Mouse (Mus musculus): ENCODE measurements at regions not wholly inside any gene's neighbourhood (a gene's known extent, or its start where the extent isn't known, plus 50 kb on each side); places are given as distances from the start of the nearest gene placed in this dataset.

DNA sequence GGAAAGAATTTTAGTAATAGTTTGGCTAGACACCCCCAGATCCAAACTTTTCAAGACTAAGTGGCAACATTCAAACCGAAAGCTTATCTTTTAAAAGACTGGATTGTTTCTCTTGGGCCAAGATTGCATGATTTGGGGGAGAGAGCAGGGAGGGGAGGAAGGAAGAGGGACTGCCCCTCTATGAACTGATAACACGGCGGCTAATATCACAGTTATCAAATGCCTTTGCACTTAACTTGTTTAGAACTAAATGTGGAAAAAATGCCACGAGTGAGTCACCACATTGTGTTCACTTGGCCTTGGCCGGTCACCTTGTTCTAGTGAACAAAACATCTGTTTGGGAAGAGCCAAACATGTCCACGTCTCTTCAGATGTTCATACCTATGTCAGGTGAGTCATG is 92.3 kb downstream of the Tes start:
- H3K27me3 ChIP-seq = no peaks in the 10 kb centered on the region
- WGBS = 93% methylated on average over 6 of the region's 6 CpGs
- H3K9me3 ChIP-seq = no peaks in the 10 kb centered on the region
- H3K4me1 ChIP-seq = no peaks in the 10 kb centered on the region
- no peak overlapping the region for H3K27ac ChIP-seq (replicated peaks)
- no peaks in the 10 kb centered on the region for H3K36me3 ChIP-seq
- no peak overlapping the region for H3K4me2 ChIP-seq (replicated peaks)
- H3K4me3 ChIP-seq = no peak overlapping the region
- no peak overlapping the region for H3K9ac ChIP-seq (replicated peaks)
- ATAC-seq (replicated peaks) = no peak

- no peaks in the 10 kb centered on the region for H3K27me3 ChIP-seq
- no peak overlapping the region for H3K9ac ChIP-seq (replicated peaks)
- H3K27ac ChIP-seq (replicated peaks) = peak overlapping the region; percentile 64
- ATAC-seq (replicated peaks) = peak; percentile 77
- H3K9me3 ChIP-seq = no peaks in the 10 kb centered on the region
- H3K4me1 ChIP-seq = peaks cover 27% of the 10 kb centered on the region
- peak overlapping the region; percentile 34 for H3K4me2 ChIP-seq (replicated peaks)
- H3K36me3 ChIP-seq = no peaks in the 10 kb centered on the region
- 27% methylated on average over 18 of the region's 18 CpGs for WGBS
- no peak overlapping the region for H3K4me3 ChIP-seq
Measured at GRCm38 (mm10) chr6:17169971-17170781, 105.2 kb downstream of the Tes start.

GRCm38 (mm10) chr6:17170782-17171272 is 105.9 kb downstream of the Tes start:
- H3K36me3 ChIP-seq = no peaks in the 10 kb centered on the region
- H3K27ac ChIP-seq (replicated peaks) = peak overlapping the region; percentile 64
- H3K4me3 ChIP-seq = no peak overlapping the region
- peaks cover 27% of the 10 kb centered on the region for H3K4me1 ChIP-seq
- ATAC-seq (replicated peaks) = peak; percentile 15
- H3K27me3 ChIP-seq = no peaks in the 10 kb centered on the region
- H3K9me3 ChIP-seq = no peaks in the 10 kb centered on the region
- H3K4me2 ChIP-seq (replicated peaks) = peak overlapping the region; percentile 34
- H3K9ac ChIP-seq (replicated peaks) = 0 out of 2 replicates have a peak overlapping the region, but pooled peaks have one; percentile 2
- WGBS = 19% methylated on average over 7 of the region's 7 CpGs

- 0 out of 2 replicates have a peak overlapping the region, but pooled peaks have one; percentile 2 for H3K9ac ChIP-seq (replicated peaks)
Measured at GRCm38 (mm10) chr6:17171273-17172011, 106.5 kb downstream of the Tes start.

GRCm38 (mm10) chr6:17172050-17172449 is 107.1 kb downstream of the Tes start:
- H3K4me1 ChIP-seq = peaks cover 27% of the 10 kb centered on the region
- H3K4me2 ChIP-seq (replicated peaks) = no peak overlapping the region
- H3K36me3 ChIP-seq = no peaks in the 10 kb centered on the region
- no peak for ATAC-seq (replicated peaks)
- H3K4me3 ChIP-seq = no peak overlapping the region
- no peaks in the 10 kb centered on the region for H3K9me3 ChIP-seq
- no peaks in the 10 kb centered on the region for H3K27me3 ChIP-seq
- H3K9ac ChIP-seq (replicated peaks) = no peak overlapping the region
- WGBS = 17% methylated on average over 1 of the region's 1 CpGs
- H3K27ac ChIP-seq (replicated peaks) = peak overlapping the region; percentile 64

More at GRCm38 (mm10) chr6:17171273-17172011, 106.5 kb downstream of the Tes start:
- WGBS = 5% methylated on average over 17 of the region's 17 CpGs
- peak; percentile 84 for ATAC-seq (replicated peaks)
- H3K36me3 ChIP-seq = no peaks in the 10 kb centered on the region
- H3K27me3 ChIP-seq = no peaks in the 10 kb centered on the region
- H3K4me2 ChIP-seq (replicated peaks) = peak overlapping the region; percentile 34
- peak overlapping the region; percentile 64 for H3K27ac ChIP-seq (replicated peaks)
- no peak overlapping the region for H3K4me3 ChIP-seq
- H3K9me3 ChIP-seq = no peaks in the 10 kb centered on the region
- peaks cover 27% of the 10 kb centered on the region for H3K4me1 ChIP-seq

- Histone ChIP-seq H3K9me3 (no peaks in the 10 kb centered on the region), H3K36me3 (no peaks in the 10 kb centered on the region), H3K9ac (replicated peaks) (no peak overlapping the region), H3K27me3 (no peaks in the 10 kb centered on the region), H3K4me1 (0 out of 2 replicates have a peak, but pooled peaks cover under 1% of the 10 kb centered on the region), H3K4me3 (no peak overlapping the region), H3K4me2 (replicated peaks) (no peak overlapping the region), H3K27ac (replicated peaks) (no peak overlapping the region)
- 70% methylated on average over 7 of the region's 7 CpGs for WGBS
- no peak for ATAC-seq (replicated peaks)
Measured at GRCm38 (mm10) chr6:17177153-17177552, 103.8 kb upstream of the Cav2 start.

- Histone ChIP-seq H3K4me3 (no peak overlapping the region), H3K4me2 (replicated peaks) (no peak overlapping the region), H3K9ac (replicated peaks) (no peak overlapping the region), H3K27me3 (no peaks in the 10 kb centered on the region), H3K9me3 (no peaks in the 10 kb centered on the region), H3K4me1 (no peaks in the 10 kb centered on the region), H3K27ac (replicated peaks) (no peak overlapping the region), H3K36me3 (no peaks in the 10 kb centered on the region)
- ATAC-seq (replicated peaks) = no peak
- WGBS = 70% methylated on average over 1 of the region's 1 CpGs
Measured at GRCm38 (mm10) chr6:17179476-17179875, 101.5 kb upstream of the Cav2 start.

- peak; percentile 77 for ATAC-seq (replicated peaks)
- no peaks in the 10 kb centered on the region for H3K27me3 ChIP-seq
- 17% methylated on average over 5 of the region's 5 CpGs for WGBS
- H3K9ac ChIP-seq (replicated peaks) = no peak overlapping the region
- H3K9me3 ChIP-seq = no peaks in the 10 kb centered on the region
- H3K4me3 ChIP-seq = no peak overlapping the region
- H3K4me2 ChIP-seq (replicated peaks) = no peak overlapping the region
- H3K4me1 ChIP-seq = peaks cover 17% of the 10 kb centered on the region
- no peaks in the 10 kb centered on the region for H3K36me3 ChIP-seq
- peak overlapping the region; percentile 11; the same call in 1 of the 2 replicates for H3K27ac ChIP-seq (replicated peaks)
Measured at GRCm38 (mm10) chr6:17186604-17187003, 94.4 kb upstream of the Cav2 start.

DNA sequence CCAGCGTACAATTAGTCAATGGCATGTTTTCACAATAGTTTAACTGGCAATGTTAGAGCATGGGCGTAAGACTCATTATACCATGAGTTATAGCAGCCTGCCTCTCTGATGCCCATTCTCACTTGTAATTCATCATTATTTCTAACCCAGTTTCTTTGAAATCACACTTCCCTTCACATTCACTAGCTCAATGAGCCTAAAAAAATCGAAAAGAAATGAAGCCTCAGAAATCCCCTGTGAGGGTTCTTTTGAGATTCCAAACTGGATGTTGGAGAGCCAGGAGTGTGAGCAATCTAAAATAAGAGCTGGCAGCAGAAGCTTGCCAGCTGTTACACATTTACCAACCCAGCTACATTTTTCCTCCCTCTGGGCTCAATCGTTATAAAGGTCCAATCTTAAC is 93.9 kb upstream of the Cav2 start:
- H3K9me3 ChIP-seq = no peaks in the 10 kb centered on the region
- H3K36me3 ChIP-seq = no peaks in the 10 kb centered on the region
- 10% methylated on average over 4 of the region's 4 CpGs for WGBS
- H3K27ac ChIP-seq (replicated peaks) = peak overlapping the region; percentile 43
- no peaks in the 10 kb centered on the region for H3K27me3 ChIP-seq
- H3K9ac ChIP-seq (replicated peaks) = no peak overlapping the region
- no peak overlapping the region for H3K4me3 ChIP-seq
- H3K4me2 ChIP-seq (replicated peaks) = no peak overlapping the region
- H3K4me1 ChIP-seq = peaks cover 17% of the 10 kb centered on the region
- peak; percentile 94 for ATAC-seq (replicated peaks)

DNA sequence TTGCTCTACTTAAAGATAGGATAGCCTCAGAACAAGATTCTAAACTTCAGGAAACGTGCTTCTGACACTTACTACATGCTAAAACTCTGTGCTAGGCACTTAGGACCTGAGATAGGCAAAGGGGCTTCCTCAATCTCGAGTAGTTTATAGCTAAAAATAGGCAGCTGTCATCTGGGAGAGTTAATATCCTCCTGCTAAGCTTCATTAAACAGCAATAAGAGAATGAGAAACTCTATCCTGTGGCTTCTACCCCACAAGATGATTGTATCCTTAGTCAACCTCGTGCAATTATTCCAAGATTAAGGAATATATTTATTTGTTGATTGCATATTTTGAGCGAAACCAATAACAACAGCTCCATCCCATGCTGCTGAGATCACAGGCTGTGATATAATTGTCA is 85.4 kb upstream of the Cav2 start:
- Histone ChIP-seq H3K36me3 (no peaks in the 10 kb centered on the region), H3K9me3 (no peaks in the 10 kb centered on the region), H3K9ac (replicated peaks) (no peak overlapping the region), H3K4me3 (no peak overlapping the region), H3K27me3 (no peaks in the 10 kb centered on the region), H3K4me1 (0 out of 2 replicates have a peak, but pooled peaks cover 2% of the 10 kb centered on the region), H3K4me2 (replicated peaks) (no peak overlapping the region), H3K27ac (replicated peaks) (no peak overlapping the region)
- 53% methylated on average over 4 of the region's 4 CpGs for WGBS
- ATAC-seq (replicated peaks) = no peak

DNA sequence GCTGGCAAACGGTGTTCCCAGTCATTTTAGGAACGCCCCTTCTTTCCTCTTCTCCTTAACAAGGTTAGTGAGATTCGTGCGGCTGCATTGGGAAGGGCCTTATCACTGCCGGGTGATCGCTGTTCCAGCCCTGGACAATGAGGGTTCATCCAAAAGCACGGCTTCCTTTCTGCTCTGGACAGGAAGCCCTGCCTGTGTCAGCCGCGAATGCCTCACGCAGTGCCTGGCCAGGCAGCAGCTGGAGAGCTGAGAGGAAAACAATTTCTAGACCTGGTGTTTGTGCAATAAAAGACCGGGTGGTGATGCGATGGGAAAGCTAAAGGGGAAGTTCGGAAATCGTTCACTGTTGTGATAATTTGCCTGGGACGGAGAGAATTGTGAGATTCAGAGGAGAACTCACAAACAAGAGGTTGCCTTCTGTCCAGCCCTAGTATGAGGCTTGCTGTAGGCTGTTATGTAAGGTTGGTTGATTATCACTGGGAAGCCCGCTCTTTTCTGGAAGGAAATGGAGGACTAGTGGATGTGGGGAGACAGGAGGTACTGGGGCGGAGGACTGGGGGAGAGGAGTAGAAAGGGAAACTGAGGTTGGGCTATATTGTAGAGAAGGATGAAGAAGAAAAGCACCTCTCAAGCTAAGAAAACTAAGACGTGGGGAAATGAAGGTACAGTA is 83.1 kb upstream of the Cav2 start:
- no peaks in the 10 kb centered on the region for H3K36me3 ChIP-seq
- no peaks in the 10 kb centered on the region for H3K27me3 ChIP-seq
- 75% methylated on average over 18 of the region's 18 CpGs for WGBS
- H3K27ac ChIP-seq (replicated peaks) = no peak overlapping the region
- H3K9me3 ChIP-seq = no peaks in the 10 kb centered on the region
- H3K4me3 ChIP-seq = no peak overlapping the region
- H3K9ac ChIP-seq (replicated peaks) = no peak overlapping the region
- ATAC-seq (replicated peaks) = no peak
- 0 out of 2 replicates have a peak, but pooled peaks cover 2% of the 10 kb centered on the region for H3K4me1 ChIP-seq
- no peak overlapping the region for H3K4me2 ChIP-seq (replicated peaks)

- peak; percentile 41; the same call in 1 of the 2 replicates for ATAC-seq (replicated peaks)
- Histone ChIP-seq H3K36me3 (no peaks in the 10 kb centered on the region), H3K27me3 (no peaks in the 10 kb centered on the region), H3K9me3 (no peaks in the 10 kb centered on the region), H3K4me1 (0 out of 2 replicates have a peak, but pooled peaks cover 2% of the 10 kb centered on the region), H3K9ac (replicated peaks) (no peak overlapping the region), H3K4me3 (no peak overlapping the region), H3K27ac (replicated peaks) (no peak overlapping the region), H3K4me2 (replicated peaks) (no peak overlapping the region)
- WGBS = 53% methylated on average over 9 of the region's 9 CpGs
Measured at GRCm38 (mm10) chr6:17198876-17199275, 82.1 kb upstream of the Cav2 start.
